Mouse (Mus musculus) adrenal gland, postnatal 4 days (tissue): Measurements from ENCODE around the gene Gm44511. TPM values are rescaled to one million over a fixed set of nuclear protein-coding genes. Genes with fewer than 3 reads are reported as not detected.
"Not testable (repeated sequence)": the region's sequence is repeated elsewhere in the genome, so short reads cannot be mapped to it uniquely, and the experiment has no call there.

ENCODE experiments used
- DNase-seq, 2 experiments: peaks; one replicate each; pipeline ENCODE4 v3.0.0; 2021 to 2022; ENCODE audit warnings: low spot score in 2 of 2, mixed read lengths in 2 of 2
- total RNA-seq, 2 experiments: library from RNA; stranded (reverse); gene quantifications; 2 replicates each; pipeline ENCODE4 v1.2.3; 2021

The Gm44511 gene
- total RNA-seq, 2 experiments from 2014 or later, result not detected

DNA sequence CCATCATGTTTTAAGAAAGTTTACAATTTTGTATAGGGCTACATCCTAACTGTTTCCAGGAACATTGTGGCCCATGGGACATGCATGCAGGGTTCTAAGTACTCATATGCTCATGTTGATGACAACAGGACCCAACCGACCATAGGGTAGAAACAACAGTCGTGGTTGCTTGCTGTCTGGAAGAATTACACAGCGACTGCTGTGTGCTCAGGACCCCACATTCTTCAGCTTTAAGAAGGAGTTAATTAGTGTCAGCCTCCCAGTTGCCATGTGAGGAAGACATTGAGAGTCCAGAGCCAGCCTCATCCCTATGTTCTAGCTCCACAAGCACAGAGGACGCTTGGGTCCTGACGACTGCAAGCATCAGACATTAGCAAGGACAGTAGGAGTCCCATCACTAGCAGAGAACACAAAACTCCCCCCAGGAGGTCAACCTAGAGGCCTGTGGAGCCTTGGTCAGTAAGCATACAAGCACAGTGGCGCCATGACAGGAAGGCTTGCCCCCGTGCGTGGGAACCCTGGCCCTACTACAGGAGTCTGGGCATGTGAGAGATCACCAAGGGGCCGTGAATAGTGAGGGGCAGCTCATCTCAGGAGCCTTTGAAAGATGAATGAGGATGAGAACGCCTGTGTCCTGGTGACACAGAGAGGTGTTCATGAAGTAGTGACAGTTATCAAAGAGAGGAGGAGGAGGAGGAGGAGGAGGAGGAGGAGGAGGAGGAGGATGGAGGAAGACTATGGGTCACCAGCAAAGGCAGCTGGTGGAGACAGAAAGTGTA, 63.0 kb downstream of the Gm44511 start:
- not testable (repeated sequence) for DNase-seq

DNA sequence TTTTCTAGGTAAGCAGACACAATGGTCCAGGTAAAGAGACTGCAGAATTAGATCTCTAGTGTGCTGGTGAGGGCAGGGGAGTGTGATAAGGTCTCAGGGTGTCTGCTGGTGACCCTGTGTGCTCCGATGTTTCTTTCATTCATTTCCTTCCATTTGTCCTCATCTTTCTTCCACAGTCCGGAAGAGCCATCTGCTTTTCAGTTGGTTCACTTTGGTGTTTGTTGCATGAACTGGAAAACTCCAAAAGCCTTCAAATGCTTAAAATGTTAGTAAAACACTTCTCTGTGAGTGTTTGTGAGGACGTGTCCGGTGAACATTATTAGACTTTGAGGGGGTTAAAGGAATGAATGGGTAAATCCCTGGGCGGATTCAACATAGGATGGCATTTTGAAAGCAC, 65.0 kb downstream of the Gm44511 start:
- no peak for DNase-seq

DNA sequence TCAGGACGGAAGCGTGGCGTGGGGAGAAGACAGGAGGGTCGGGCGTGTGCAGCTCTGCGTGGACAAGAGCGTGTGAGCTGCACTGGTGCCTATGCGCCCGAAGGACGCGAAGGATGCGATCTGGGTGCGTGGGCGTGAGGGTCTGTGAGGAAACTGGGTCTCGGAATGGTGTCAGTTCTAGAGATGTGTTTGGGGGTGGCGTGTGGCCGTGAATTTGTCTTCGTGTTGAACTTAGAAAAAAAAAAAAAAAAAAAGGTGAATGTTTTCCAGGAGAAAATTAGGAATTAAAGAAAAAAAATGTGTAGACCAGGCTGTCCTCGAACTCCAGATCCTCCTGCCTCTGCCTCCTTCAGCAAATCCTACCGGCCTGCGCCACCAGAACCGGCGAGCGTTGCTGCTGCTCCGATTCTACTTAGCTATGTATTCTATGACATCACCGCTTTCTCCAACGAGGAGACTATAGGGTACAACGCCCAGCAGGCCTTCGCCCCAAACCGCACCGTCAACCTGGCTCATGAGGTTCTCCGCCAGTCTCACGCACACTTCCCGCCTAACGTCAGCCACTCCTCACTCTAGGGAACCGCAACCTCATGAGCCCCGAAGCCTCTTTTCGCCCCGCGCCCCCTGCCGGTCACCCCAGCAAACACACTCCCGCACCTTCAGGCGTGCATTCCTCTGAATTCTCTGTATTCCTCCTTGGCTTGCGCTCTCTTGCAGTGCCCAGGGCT, 65.5 kb downstream of the Gm44511 start:
- DNase-seq, result peak; percentile 68 to 76

DNA sequence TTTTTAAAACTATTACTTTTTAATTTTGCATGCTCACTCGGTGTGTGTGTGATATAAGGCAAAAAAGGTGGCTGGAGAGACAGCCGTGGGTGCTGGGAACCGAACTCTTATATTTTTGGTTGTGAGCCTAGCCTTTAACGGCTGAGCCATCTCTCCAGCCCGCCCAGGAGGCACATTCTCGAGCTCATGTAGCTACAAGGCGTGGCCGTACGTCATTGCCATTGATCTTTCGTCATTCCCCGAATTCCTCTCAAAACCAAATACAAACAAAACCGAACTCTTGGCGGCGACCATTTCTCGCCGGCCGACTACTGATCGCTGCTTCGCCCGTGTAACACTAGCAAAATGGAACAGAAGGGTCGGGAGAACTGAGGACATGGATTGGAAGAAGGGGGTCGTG, 66.1 kb downstream of the Gm44511 start:
- peak; percentile 82 to 88 for DNase-seq

DNA sequence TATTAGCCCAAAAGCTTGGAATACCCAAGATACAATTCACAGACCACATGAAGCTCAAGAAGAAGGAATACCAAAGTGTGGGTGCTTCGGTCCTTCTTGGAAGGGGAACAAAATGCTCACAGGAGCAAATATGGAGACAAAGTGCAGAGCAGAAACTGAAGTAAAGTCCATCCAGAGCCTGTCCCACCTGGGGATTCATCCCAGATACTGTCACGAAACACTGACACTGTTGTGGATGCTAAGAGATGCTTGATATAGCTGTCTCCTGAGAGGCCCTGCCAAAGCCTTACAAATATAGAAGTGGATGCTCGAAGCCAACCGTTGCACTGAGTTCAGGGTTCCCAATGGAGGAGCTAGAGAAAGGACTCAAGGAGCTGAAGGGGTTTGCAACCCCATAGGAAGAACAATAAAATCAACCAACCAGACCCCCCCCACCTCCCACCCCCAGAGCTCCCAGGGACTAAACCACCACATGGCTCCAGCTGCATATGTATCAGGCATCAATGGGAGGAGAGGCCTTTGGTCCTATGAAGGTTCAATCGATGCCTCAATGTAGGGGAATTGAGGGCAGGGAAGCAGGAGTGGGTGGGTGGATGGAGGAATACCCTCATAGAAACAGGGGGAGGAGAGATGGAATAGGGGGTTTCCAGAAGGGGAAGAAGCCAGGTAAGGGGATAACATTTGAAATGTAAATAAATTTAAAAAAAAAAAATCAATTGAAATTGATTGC, 66.7 kb downstream of the Gm44511 start:
- DNase-seq, result no peak

DNA sequence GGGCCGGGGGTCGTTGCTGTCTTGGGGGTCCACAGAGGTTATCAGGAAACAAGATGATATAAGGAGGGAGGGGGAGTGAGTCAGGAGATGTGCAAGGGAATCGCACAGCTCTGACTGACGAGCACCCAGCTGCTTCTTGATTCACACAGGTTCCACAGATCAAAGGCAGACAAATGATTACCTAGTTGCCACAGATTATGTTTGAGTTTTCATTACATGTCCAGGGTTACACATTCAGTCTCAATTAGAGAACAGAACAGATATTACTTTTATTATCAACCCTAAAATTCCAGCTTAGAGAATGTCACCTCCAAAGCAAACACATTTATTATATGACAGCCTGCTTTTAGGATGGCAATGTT, 70.7 kb downstream of the Gm44511 start:
- DNase-seq, result not testable (repeated sequence)

DNA sequence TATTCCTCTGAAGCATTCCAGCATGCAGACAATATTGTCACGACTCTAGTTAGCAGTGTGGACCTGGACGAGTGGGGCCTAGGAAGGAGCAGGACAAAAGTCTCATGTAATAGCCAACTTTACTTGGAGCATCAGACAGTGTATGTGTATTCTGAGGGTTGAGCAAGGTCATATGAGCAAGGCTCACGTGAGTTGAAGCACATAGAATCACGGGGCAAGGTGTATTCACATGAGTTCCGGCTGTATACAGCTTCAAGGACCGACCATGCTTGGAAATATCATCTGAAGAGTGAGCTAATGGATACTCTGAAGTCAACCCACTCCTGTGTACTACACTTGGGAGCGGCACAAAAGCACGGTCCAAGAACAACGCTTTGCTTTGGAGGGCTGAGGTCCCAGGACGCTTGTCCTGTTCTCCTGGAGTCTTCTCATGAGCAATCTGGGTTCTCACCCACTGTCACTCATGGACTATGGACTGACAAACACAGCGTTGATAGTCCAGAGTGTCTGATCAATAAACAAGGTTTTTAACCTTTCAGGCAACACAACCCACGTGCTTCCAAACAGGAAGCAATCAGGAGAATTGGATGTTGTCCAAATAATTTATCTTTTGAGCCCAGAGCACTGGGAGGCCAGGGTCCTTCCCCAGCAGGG, 71.2 kb downstream of the Gm44511 start:
- not testable (repeated sequence) for DNase-seq

DNA sequence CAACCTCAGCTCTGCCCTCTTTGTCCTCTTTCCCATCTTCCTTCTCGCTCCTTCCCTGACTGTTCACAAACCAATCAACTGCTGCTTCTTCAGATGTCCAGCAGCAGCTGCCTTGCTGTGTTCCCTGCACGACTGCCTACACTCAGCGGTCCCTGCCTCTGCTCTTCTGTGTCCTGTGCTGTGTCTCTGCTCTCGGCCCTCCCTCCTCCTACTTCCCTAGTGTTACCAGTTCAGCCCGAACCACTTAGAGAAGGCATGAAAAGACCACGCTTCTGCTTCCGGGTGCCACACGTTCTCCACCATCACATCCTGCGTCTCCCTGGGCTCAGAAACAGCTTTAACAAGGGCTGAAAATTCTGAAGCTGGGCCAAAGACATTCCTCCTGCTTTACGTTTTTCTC, 71.8 kb downstream of the Gm44511 start:
- not testable (repeated sequence) for DNase-seq

DNA sequence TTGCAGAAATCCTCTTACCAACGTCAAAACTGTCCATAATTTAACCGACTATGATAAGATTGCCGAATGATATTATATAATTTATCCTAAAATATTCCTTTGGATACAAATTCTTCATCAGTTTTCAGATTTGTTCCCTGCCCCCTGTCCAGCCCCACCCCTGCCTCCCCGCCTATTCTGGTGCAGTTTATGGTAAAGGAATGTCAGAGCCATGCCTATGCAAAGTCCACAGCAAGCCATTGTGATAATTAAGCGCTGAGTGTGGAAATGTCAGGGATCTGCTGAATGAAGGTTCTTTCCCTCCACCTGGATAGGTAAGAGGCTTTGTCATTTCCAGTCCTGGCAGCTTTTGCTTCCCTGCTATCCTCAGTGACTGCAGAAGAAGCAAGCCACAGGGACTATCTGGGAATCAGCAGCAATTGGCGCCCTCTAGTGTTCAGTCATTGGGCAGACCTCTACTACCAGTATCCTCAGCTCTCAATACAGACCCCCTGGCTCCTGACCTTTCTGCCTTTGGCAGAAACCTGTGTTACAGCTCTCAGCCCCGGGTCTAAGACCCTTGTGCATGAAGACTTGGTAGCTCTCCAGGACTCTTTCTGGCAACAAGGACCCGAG, 72.4 kb downstream of the Gm44511 start:
- DNase-seq, result peak; percentile 36 to 62

DNA sequence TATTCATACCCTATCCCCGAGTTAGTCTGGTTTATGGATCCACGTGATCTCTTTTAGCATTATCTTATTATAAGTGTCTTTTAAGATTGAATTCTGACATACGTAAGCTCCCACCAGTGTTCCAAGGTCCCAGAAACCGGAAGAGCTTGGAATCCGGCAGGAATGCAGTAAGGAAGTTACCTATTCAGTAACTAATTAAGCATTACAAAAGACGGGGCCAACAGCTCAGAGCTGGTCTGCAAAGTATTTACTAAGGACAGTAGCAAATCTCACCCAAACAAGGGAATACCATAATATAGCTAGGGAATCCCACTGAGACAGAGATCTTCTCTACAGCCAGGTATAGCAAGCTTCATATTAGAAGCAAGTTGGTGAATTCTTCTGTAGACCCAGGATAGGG, 79.1 kb downstream of the Gm44511 start:
- DNase-seq, result not testable (repeated sequence)

DNA sequence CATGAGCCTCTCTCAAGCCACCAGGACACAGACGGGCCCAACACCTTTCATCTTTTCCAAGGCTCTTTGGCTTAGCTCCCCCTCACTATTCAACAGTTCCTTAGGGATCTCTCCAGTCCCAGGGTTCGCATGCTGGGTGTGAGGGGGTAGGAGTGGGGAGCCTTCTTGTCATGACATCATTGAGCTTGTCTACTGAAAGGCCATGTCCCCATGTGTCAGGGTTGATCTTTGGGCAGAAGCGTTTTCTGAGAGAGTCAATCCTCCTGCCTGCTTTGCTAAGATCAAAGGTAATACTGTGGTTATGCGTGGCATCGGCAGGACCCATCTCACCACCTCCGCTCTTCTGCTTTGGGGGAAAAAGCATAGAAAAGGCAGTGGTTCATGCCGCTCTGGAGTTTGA, 88.7 kb downstream of the Gm44511 start:
- DNase-seq, result no peak

DNA sequence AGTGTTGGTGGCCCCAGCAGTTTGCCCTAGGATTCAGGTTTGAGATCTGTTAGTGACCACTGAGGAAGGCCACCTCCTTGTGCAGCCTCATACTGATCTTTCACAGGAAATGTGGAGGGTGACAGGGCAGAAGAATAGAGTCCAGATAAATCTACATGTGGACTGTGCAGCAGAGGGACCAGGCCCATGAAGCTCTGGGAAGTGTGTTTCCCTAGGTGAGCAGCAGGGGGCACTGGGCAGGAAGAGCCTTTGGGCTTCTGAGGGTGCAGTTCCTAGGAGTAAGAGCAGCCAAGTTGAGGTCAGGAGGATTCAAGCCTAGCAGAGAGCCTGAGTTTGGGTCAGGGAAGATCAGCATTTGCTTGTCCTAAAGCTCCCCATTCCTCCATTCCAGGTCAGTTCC, 90.0 kb downstream of the Gm44511 start:
- DNase-seq, result no peak

DNA sequence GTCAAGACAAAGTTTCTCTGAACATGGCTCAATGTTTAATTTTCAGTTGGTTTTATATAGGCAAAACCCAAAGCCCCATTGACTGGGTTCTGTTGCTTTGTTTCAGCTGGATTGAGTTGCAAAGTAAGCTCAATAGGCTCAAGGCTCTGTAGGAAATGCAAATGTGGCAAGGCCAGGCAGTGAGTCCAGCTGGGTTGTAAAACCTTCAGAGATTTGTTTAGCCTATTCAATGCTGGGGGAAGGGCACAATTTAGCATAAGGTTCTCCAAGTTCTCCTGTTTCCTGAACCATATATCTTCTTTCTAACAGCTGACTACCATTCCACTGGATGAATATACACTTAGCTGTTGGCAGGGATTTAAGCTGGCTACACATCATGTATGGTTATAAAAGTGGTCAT, 91.2 kb downstream of the Gm44511 start:
- no peak for DNase-seq

DNA sequence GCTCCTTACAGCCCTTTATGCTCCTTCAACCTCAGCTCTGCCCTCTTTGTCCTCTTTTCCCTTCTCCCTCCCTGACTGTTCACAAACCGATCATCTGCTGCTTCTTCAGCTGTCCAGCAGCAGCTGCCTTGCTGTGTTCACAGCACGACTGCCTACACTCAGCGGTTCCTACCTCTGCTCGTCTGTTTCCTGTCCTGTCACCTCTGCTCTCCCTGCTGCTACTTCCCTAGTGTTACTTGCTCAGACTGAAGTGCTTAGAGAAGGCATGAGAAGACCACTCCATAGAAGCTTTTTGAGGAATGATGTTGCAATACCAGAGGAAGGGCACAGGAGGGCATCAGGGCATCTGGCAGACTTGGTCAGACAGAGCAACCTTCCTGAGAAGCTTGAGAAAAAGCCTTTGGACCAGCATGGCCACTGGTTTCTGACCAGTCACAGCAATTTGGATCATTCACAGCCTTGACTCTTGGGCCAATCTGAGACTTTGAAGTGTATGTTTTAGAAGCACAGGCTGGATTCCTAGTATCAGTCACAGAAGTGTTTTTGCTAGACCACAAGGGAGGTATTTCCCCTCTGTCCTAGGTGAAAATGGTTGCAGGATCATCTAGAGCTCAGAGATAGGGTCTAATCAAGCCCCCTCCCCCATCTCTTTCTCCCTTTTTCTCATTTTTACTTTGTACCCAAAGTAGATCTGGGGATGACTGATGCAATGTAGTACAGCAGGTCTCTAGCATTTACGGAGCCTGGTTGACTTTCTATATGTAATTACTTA, 92.0 kb downstream of the Gm44511 start:
- no peak for DNase-seq

DNA sequence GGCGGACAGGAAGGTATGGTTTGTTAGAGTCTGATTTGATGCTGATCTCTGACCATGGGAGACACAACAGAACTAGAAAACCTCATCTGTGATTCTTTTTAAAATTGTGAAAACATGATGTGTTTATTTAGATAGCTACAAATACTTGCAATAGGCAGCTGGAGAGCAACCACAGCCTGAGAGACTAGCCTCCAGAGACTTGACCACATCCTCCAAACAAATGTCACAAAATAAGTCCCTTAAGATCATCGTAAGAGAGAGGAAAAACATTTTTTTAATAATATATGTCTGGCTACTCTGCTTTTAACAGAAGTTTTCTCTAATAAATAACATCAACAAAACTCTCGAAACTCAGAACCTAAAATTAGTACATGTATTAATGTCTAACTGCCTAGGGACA, 94.1 kb downstream of the Gm44511 start:
- no peak for DNase-seq

Other genes starting within 250 kb of the Gm44511 start
- gene A2ml1, start 244.7 kb downstream of the Gm44511 start, total RNA-seq, result 1 to 10 TPM in 1 of 2 experiments, not detected in 1; 1.1 TPM
- not detected for gene Klrb1a, start 202.8 kb downstream of the Gm44511 start, total RNA-seq
- 1 to 10 TPM; 2.3 to 3.9 TPM for gene Clec2h, start 163.9 kb downstream of the Gm44511 start, total RNA-seq
- gene Klrb1, start 103.3 kb downstream of the Gm44511 start, total RNA-seq, result not detected
- gene Klrb1c, start 37.1 kb downstream of the Gm44511 start, total RNA-seq, result under 1 TPM; 0.11 to 0.25 TPM
- under 1 TPM in 1 of 2 experiments, not detected in 1; 0.79 TPM for gene Klrb1b, start within 50 bp of the Gm44511 start, total RNA-seq
- under 1 TPM in 1 of 2 experiments, not detected in 1; 0.23 TPM for gene Clec2i, start 61.3 kb upstream of the Gm44511 start, total RNA-seq
- gene BC035044, start 64.8 kb upstream of the Gm44511 start, total RNA-seq, result 1 to 10 TPM in 1 of 2 experiments, under 1 TPM in 1; 0.67 to 1.7 TPM
- 1 to 10 TPM; 1.7 to 2.7 TPM for gene Clec2g, start 108.1 kb upstream of the Gm44511 start, total RNA-seq
- not detected for gene Klrb1f, start 219.6 kb upstream of the Gm44511 start, total RNA-seq